Mouse (Mus musculus): ENCODE results near the gene Aldh1l2.

The Aldh1l2 gene

GRCm38 (mm10) chr10:83457531-83457930 is 76.4 kb downstream of the Aldh1l2 start:
- no peak for DNase-seq (ENCODE audit: low spot score)

- DNase-seq (ENCODE audit: low spot score): no peak
Measured at GRCm38 (mm10) chr10:83448582-83448981, 85.4 kb downstream of the Aldh1l2 start.

Measured in ovary, adult 18-20 months (tissue).